Mouse (Mus musculus) kidney, embryonic 14.5 days (tissue): Measurements from ENCODE around the gene Cntn1. TPM values are rescaled to one million over a fixed set of nuclear protein-coding genes. Genes with fewer than 3 reads are reported as not detected.

ENCODE experiments used
- ATAC-seq: fragments of 200-750 bp; cut with Nextera tagmentation; 2 replicates; pipeline ENCODE4 v1.8.0; 2017; ENCODE audit warnings: moderate number of reproducible peaks, mild to moderate bottlenecking, moderate TSS enrichment, moderate library complexity; ENCODE audit not compliant: low FRiP score, low TSS enrichment
- H3K27ac ChIP-seq: fragments of 300-500 bp; sonication (generic); 2 replicates; pipeline ENCODE4 v1.5.1; 2014; ENCODE audit warnings: low read depth, mild to moderate bottlenecking, low read length, moderate library complexity, mixed read lengths
- H3K27me3 ChIP-seq: fragments of 300-500 bp; sonication (generic); 2 replicates; pipeline ENCODE4 v1.6.1; 2014; ENCODE audit warnings: mild to moderate bottlenecking, low read length; ENCODE audit not compliant: control insufficient read depth, insufficient read depth
- H3K36me3 ChIP-seq: fragments of 300-500 bp; sonication (generic); 2 replicates; pipeline ENCODE4 v1.6.1; 2014; ENCODE audit warnings: low read length, mixed read lengths; ENCODE audit not compliant: control insufficient read depth, insufficient read depth
- H3K4me1 ChIP-seq: fragments of 300-500 bp; sonication (generic); 2 replicates; pipeline ENCODE4 v1.6.1; 2014; ENCODE audit warnings: low read length, mixed read lengths; ENCODE audit not compliant: control insufficient read depth, insufficient read depth
- H3K4me2 ChIP-seq: fragments of 300-500 bp; sonication (generic); replicated peaks from 2 replicates; pipeline ENCODE4 v1.6.1; 2014; ENCODE audit warnings: low read depth, mild to moderate bottlenecking, low read length
- H3K4me3 ChIP-seq: fragments of 300-500 bp; sonication (generic); 2 replicates; pipeline ENCODE4 v1.5.1; 2014; ENCODE audit warnings: mild to moderate bottlenecking, low read length
- H3K9ac ChIP-seq: fragments of 300-500 bp; sonication (generic); 2 replicates; pipeline ENCODE4 v1.6.1; 2014; ENCODE audit warnings: low read depth, mild to moderate bottlenecking, low read length, moderate library complexity
- H3K9me3 ChIP-seq: fragments of 300-500 bp; sonication (generic); 2 replicates; pipeline ENCODE4 v1.6.1; 2016; ENCODE audit warnings: low read length; ENCODE audit not compliant: control insufficient read depth
- WGBS: fragments of 180-500 bp; shearing (Covaris S2); extraction: QIAGEN DNeasy Blood & Tissue Kit; methylation state at CpG from one replicate; pipeline ENCODE4 v1.1.7; 2014; 5-methylcytosine and 5-hydroxymethylcytosine counted together
- polyA plus RNA-seq: library from polyadenylated mRNA; unstranded; fragments of >200 nt; fragmentation: Nextera tagmentation; extraction: Ambion mirVana; gene quantifications from 2 replicates; pipeline ENCODE4 v1.2.1, GENCODE M21; 2014

Gene Cntn1
- 2.6 and 3.6 TPM in 2 replicates for polyA plus RNA-seq

GRCm38 (mm10) chr15:92050996-92051352, at the start of gene Cntn1:
Cntn1 (plus strand) TSS chr15:92051165.
- Histone ChIP-seq H3K9me3 (no peaks in the 10 kb centered on the region), H3K4me1 (no peaks in the 10 kb centered on the region), H3K4me3 (peak within 1 kb of the TSS; percentile 56), H3K4me2 (peak within 1 kb of the TSS; percentile 94), H3K9ac (peak within 1 kb of the TSS; percentile 47), H3K27me3 (peaks cover 11% of the 10 kb centered on the region), H3K27ac (no peak within 1 kb of the TSS), H3K36me3 (no peaks in the 10 kb centered on the region)
- 1% methylated on average over 17 of the region's 17 CpGs for WGBS
- ATAC-seq: peak; percentile 99

GRCm38 (mm10) chr15:92001431-92001830, 49.5 kb upstream of the Cntn1 start:
- no peaks in the 10 kb centered on the region for H3K9me3 ChIP-seq
- H3K9ac ChIP-seq: no peak overlapping the region
- H3K4me3 ChIP-seq: no peak overlapping the region
- WGBS: 73% methylated on average over 3 of the region's 3 CpGs
- H3K27ac ChIP-seq: no peak overlapping the region
- no peak for ATAC-seq
- H3K4me2 ChIP-seq: no peak overlapping the region
- H3K36me3 ChIP-seq: no peaks in the 10 kb centered on the region
- H3K27me3 ChIP-seq: no peaks in the 10 kb centered on the region
- H3K4me1 ChIP-seq: no peaks in the 10 kb centered on the region

GRCm38 (mm10) chr15:92012165-92013083, 38.5 kb upstream of the Cntn1 start:
- Histone ChIP-seq H3K27ac (no peak overlapping the region), H3K36me3 (no peaks in the 10 kb centered on the region), H3K4me1 (no peaks in the 10 kb centered on the region), H3K4me2 (no peak overlapping the region), H3K4me3 (no peak overlapping the region), H3K9ac (no peak overlapping the region), H3K27me3 (no peaks in the 10 kb centered on the region), H3K9me3 (no peaks in the 10 kb centered on the region)
- ATAC-seq: no peak
- 87% methylated on average over 8 of the region's 8 CpGs for WGBS

- H3K9ac ChIP-seq: no peak overlapping the region
- H3K4me3 ChIP-seq: no peak overlapping the region
- H3K27me3 ChIP-seq: no peaks in the 10 kb centered on the region
- H3K36me3 ChIP-seq: no peaks in the 10 kb centered on the region
- no peak overlapping the region for H3K4me2 ChIP-seq
- peaks cover 6% of the 10 kb centered on the region; the same call in 1 of the 2 replicates for H3K9me3 ChIP-seq
- no peak for ATAC-seq
- WGBS: 89% methylated on average over 1 of the region's 1 CpGs
- H3K27ac ChIP-seq: no peak overlapping the region
- no peaks in the 10 kb centered on the region for H3K4me1 ChIP-seq
Measured at GRCm38 (mm10) chr15:92034111-92034510, 16.9 kb upstream of the Cntn1 start.

GRCm38 (mm10) chr15:92042538-92042937, 8.4 kb upstream of the Cntn1 start:
- ATAC-seq: no peak
- Histone ChIP-seq H3K27me3 (no peaks in the 10 kb centered on the region), H3K27ac (no peak overlapping the region), H3K9ac (no peak overlapping the region), H3K4me3 (no peak overlapping the region), H3K4me2 (no peak overlapping the region), H3K4me1 (no peaks in the 10 kb centered on the region), H3K9me3 (no peaks in the 10 kb centered on the region), H3K36me3 (no peaks in the 10 kb centered on the region)
- WGBS: 77% methylated on average over 5 of the region's 5 CpGs

- Histone ChIP-seq H3K36me3 (no peaks in the 10 kb centered on the region), H3K27ac (no peak overlapping the region), H3K4me2 (no peak overlapping the region), H3K9ac (no peak overlapping the region), H3K9me3 (no peaks in the 10 kb centered on the region), H3K4me1 (no peaks in the 10 kb centered on the region), H3K27me3 (no peaks in the 10 kb centered on the region), H3K4me3 (no peak overlapping the region)
- no peak for ATAC-seq
- 78% methylated on average over 8 of the region's 8 CpGs for WGBS
Measured at GRCm38 (mm10) chr15:92046042-92046441, 4.9 kb upstream of the Cntn1 start.

DNA sequence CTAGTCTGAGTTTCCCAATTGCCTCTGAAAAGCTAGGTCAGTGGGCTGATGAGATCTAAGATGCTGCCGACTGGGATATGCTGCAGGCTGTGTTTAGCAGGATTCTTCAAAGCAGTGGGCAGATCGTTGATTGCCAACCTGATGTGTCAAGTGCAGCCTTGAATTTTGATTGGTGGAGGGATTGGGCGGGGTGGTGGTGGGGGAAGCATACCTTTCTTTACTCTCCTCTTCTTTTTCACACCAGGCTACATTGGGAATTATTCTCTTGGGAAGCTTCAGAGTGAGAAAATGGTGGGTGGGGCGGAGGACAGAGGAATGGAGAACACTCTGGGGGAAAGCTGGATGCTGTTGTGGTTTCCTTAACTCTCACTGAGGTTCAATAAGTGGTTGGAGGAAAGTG, 2.9 kb upstream of the Cntn1 start:
- Histone ChIP-seq H3K27me3 (peaks cover 11% of the 10 kb centered on the region), H3K27ac (no peak overlapping the region), H3K9me3 (no peaks in the 10 kb centered on the region), H3K9ac (no peak overlapping the region), H3K36me3 (no peaks in the 10 kb centered on the region), H3K4me2 (no peak overlapping the region), H3K4me3 (no peak overlapping the region), H3K4me1 (no peaks in the 10 kb centered on the region)
- ATAC-seq: no peak
- WGBS: 65% methylated on average over 4 of the region's 4 CpGs

DNA sequence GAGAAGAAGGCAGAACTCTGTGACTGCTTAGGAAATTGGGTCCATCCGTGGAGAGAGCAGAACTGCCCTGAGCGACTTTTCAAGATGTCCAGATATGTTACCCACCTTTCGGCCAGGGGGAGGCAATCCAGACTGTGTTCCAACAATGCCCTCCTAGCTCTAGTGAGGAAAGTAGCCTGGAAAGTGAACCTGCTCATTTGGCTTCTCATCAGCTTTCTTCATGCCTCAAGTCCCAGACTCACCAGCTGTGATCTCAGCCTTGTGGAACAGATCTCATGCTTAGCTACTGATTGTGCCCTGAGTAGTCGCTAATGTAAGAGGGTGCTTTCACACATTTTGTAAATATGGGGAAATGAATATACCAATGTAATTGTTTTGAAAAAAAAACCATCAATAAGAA, 2.4 kb upstream of the Cntn1 start:
- Histone ChIP-seq H3K4me3 (no peak overlapping the region), H3K27me3 (peaks cover 11% of the 10 kb centered on the region), H3K36me3 (no peaks in the 10 kb centered on the region), H3K4me1 (no peaks in the 10 kb centered on the region), H3K9ac (no peak overlapping the region), H3K9me3 (no peaks in the 10 kb centered on the region), H3K27ac (no peak overlapping the region), H3K4me2 (no peak overlapping the region)
- WGBS: 75% methylated on average over 4 of the region's 4 CpGs
- no peak for ATAC-seq

DNA sequence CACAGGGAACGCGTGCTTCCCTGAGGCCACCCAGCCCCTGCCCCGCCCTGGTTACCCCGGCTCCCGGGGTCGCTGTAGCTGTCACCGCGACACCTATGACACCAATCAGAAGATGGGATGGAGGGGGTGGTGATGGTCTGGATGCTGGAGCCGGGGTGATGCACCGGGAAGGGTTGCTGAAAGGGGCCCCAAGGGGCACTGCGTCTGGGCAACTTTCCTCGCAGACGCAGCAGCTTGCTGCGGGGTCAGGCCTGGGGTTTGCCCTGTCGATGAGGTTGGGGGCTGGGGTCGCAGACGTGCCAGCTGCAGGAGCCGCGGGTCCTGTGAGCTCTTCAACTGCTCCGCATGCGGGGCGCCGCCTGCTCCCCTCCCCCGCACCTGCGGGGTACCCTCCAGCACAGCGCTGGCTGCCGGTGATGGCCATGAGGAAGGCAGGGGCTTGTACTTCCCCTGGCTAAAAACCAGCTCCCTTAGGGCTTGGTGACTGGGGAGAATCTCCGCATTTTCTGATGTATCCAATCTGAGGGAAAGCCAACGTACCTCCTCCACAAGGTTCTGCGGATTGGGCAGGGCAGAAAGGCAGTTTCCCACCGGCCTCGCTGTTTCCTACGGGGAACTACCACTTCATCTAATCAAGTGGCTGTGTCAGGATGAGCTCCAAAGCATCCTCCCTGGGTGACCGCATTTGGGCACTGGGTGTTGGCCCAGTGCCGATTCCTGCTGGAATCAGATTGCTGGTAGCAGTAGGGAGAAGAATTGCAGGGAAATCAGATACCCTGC, 578 bp downstream of the Cntn1 start:
- Histone ChIP-seq H3K9me3 (no peaks in the 10 kb centered on the region), H3K27me3 (peaks cover 11% of the 10 kb centered on the region), H3K9ac (peak overlapping the region; percentile 47), H3K4me1 (no peaks in the 10 kb centered on the region), H3K27ac (no peak overlapping the region), H3K4me3 (peak overlapping the region; percentile 56), H3K36me3 (no peaks in the 10 kb centered on the region), H3K4me2 (peak overlapping the region; percentile 94)
- WGBS: under 1% methylated on average over 35 of the region's 35 CpGs
- peak; percentile 19; the same call in 1 of the 2 replicates for ATAC-seq
